Mouse (Mus musculus): ENCODE data around the gene Sprr3. TPM values are rescaled to one million over a fixed set of nuclear protein-coding genes. Genes with fewer than 3 reads are reported as not detected.

Sprr3 gene
- polyA plus RNA-seq, 1 experiment from 2014 or later: not detected

DNA sequence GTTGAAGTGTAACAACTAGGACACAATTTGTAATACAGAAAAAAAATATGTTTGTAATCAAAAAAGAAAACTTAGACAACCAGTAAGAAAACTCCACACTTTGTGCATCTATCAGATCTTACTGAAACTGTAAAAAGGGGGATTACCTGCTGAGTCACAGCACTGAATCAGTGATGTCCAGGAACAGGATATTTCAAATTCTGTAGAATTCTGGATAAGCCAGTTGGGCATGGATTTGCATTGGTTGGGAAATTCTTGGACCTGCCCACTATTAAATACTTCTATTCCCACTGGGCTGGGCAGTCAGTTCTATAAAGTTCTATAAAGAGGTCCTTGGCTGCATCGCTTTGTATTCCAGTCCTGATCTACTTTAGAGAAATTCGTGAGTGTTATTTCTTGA is 40.7 kb downstream of the Sprr3 start, which contains the start of gene Sprr2j-ps:
TSS of gene Sprr2j-ps (plus strand) at position 301 of the 400 bp plus-strand sequence.
- Histone ChIP-seq H3K36me3 (ENCODE audit: inconsistent target) (no peaks in the 10 kb centered on the region), H3K4me3 (ENCODE audit: inconsistent target) (no peak within 1 kb of the TSS), H3K27ac (no peak within 1 kb of the TSS), H3K79me2 (ENCODE audit: inconsistent target) (no peaks in the 10 kb centered on the region)
- WGBS (ENCODE audit: missing documents): 92% methylated on average over 2 of the region's 2 CpGs

DNA sequence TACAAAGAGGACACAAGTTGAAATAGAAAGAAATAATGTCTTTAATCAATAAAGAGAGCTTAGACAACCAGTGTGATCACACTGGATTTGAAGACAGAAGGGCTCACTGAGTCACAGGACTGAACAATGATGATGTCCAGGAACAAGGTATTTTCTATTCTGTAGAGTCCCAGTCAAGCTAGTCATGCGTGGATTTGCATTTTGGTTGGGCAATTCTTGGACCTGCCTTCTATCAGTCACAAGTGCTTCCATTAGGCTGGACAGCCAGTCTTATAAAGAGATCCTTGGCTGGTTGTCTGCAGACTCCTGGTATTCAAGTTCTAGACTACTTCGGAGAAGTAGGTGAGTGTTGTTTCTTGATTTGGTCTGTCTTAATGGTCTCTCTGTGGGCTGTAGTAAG is 50.8 kb downstream of the Sprr3 start, which contains the start of gene Sprr2i:
TSS of gene Sprr2i (plus strand) at position 301 of the 400 bp plus-strand sequence.
- H3K27ac ChIP-seq: no peak within 1 kb of the TSS
- no peak within 1 kb of the TSS for H3K4me3 ChIP-seq (ENCODE audit: inconsistent target)
- H3K36me3 ChIP-seq (ENCODE audit: inconsistent target): no peaks in the 10 kb centered on the region
- 97% methylated on average over 2 of the region's 2 CpGs for WGBS (ENCODE audit: missing documents)
- no peaks in the 10 kb centered on the region for H3K79me2 ChIP-seq (ENCODE audit: inconsistent target)

Other genes starting within 250 kb of the Sprr3 start
- gene Sprr2a1, start 242.9 kb downstream of the Sprr3 start, polyA plus RNA-seq (2018): not detected in 3 replicates
- gene Sprr2a2, start 242.8 kb downstream of the Sprr3 start, polyA plus RNA-seq (2018): not detected in 3 replicates
- gene Sprr2a3, start 173.3 kb downstream of the Sprr3 start, polyA plus RNA-seq (2018): not detected in 3 replicates
- not detected in 3 replicates for gene Sprr2b, start 142.1 kb downstream of the Sprr3 start, polyA plus RNA-seq (2018)
- gene Sprr2d, start 119.6 kb downstream of the Sprr3 start, polyA plus RNA-seq (2018): not detected in 3 replicates
- not detected in 3 replicates for gene Sprr2e, start 106.6 kb downstream of the Sprr3 start, polyA plus RNA-seq (2018)
- not detected in 3 replicates for gene Sprr2f, start 93.5 kb downstream of the Sprr3 start, polyA plus RNA-seq (2018)
- not detected in 3 replicates for gene Sprr2h, start 73.0 kb downstream of the Sprr3 start, polyA plus RNA-seq (2018)
- gene Sprr2i, start 50.7 kb downstream of the Sprr3 start, polyA plus RNA-seq (2018): not detected in 3 replicates
- gene Sprr2j-ps, start 40.6 kb downstream of the Sprr3 start, polyA plus RNA-seq (2018): not detected in 3 replicates
- gene Gm9774, start 29.3 kb downstream of the Sprr3 start, polyA plus RNA-seq (2018): 0.59 to 4.8 TPM (median 3.2 TPM) in 3 replicates
- gene Sprr2k, start 26.1 kb downstream of the Sprr3 start, polyA plus RNA-seq (2018): not detected in 3 replicates
- not detected in 3 replicates for gene Sprr1b, start 19.9 kb downstream of the Sprr3 start, polyA plus RNA-seq (2018)
- gene Sprr1a, start 27.2 kb upstream of the Sprr3 start, polyA plus RNA-seq (2018): not detected in 3 replicates
- gene Sprr4, start 41.8 kb upstream of the Sprr3 start, polyA plus RNA-seq (2018): not detected in 3 replicates
- not detected in 3 replicates for gene 2310046K23Rik, start 75.8 kb upstream of the Sprr3 start, polyA plus RNA-seq (2018)
- not detected in 3 replicates for gene Ivl, start 115.0 kb upstream of the Sprr3 start, polyA plus RNA-seq (2018)
- gene Smcp, start 130.3 kb upstream of the Sprr3 start, polyA plus RNA-seq (2018): not detected in 3 replicates
- gene 2210017I01Rik, start 148.8 kb upstream of the Sprr3 start, polyA plus RNA-seq (2018): not detected in 3 replicates
- gene Lce6a, start 162.9 kb upstream of the Sprr3 start, polyA plus RNA-seq (2018): not detected in 3 replicates
- gene Lce1a1, start 189.6 kb upstream of the Sprr3 start, polyA plus RNA-seq (2018): not detected in 3 replicates
- gene Lce1b, start 198.2 kb upstream of the Sprr3 start, polyA plus RNA-seq (2018): not detected in 3 replicates
- gene Lce1a2, start 211.6 kb upstream of the Sprr3 start, polyA plus RNA-seq (2018): not detected in 3 replicates
- not detected in 3 replicates for gene Lce1c, start 220.5 kb upstream of the Sprr3 start, polyA plus RNA-seq (2018)
- gene Lce1d, start 228.5 kb upstream of the Sprr3 start, polyA plus RNA-seq (2018): not detected in 3 replicates